Mouse (Mus musculus) neural tube, embryonic 12.5 days (tissue): Measurements from ENCODE around the gene Sptan1. TPM values are rescaled to one million over a fixed set of nuclear protein-coding genes. Genes with fewer than 3 reads are reported as not detected.
A peak's percentile ranks its signal among the peaks of the same experiment; 100 is the strongest.

Experiments used
- ATAC-seq: fragments of 200-750 bp; cut with Nextera tagmentation; 2 replicates; pipeline ENCODE4 v1.8.0; 2017; ENCODE audit warnings: low read depth, mild to moderate bottlenecking, moderate TSS enrichment, moderate library complexity; ENCODE audit not compliant: low FRiP score
- H3K27ac ChIP-seq: fragments of 300-500 bp; sonication (generic); 2 replicates; pipeline ENCODE4 v1.5.1; 2016
- H3K27me3 ChIP-seq: fragments of 300-500 bp; sonication (generic); replicated peaks from 2 replicates; pipeline ENCODE4 v1.6.1; 2016; ENCODE audit warnings: mild to moderate bottlenecking
- H3K36me3 ChIP-seq: fragments of 300-500 bp; sonication (generic); 2 replicates; pipeline ENCODE4 v1.6.1; 2016; ENCODE audit warnings: mild to moderate bottlenecking
- H3K4me1 ChIP-seq: fragments of 300-500 bp; sonication (generic); 2 replicates; pipeline ENCODE4 v1.6.1; 2016
- H3K4me2 ChIP-seq: fragments of 300-500 bp; sonication (generic); replicated peaks from 2 replicates; pipeline ENCODE4 v1.6.1; 2016; ENCODE audit warnings: mild to moderate bottlenecking
- H3K4me3 ChIP-seq: fragments of 300-500 bp; sonication (generic); 2 replicates; pipeline ENCODE4 v1.5.1; 2016
- H3K9ac ChIP-seq: fragments of 300-500 bp; sonication (generic); 2 replicates; pipeline ENCODE4 v1.6.1; 2016; ENCODE audit warnings: mild to moderate bottlenecking
- H3K9me3 ChIP-seq: fragments of 300-500 bp; sonication (generic); 2 replicates; pipeline ENCODE4 v1.6.1; 2016; ENCODE audit warnings: mild to moderate bottlenecking
- WGBS: fragments of 180-500 bp; shearing (Covaris S2); methylation state at CpG from one replicate; pipeline ENCODE4 v1.1.7; 2016; 5-methylcytosine and 5-hydroxymethylcytosine counted together
- polyA plus RNA-seq: library from polyadenylated mRNA; unstranded; fragments of >200 nt; fragmentation: Nextera tagmentation; extraction: Ambion mirVana; gene quantifications from 2 replicates; pipeline ENCODE4 v1.2.1, GENCODE M21; 2016

Gene Sptan1
- 177 and 206 TPM in 2 replicates for polyA plus RNA-seq

DNA sequence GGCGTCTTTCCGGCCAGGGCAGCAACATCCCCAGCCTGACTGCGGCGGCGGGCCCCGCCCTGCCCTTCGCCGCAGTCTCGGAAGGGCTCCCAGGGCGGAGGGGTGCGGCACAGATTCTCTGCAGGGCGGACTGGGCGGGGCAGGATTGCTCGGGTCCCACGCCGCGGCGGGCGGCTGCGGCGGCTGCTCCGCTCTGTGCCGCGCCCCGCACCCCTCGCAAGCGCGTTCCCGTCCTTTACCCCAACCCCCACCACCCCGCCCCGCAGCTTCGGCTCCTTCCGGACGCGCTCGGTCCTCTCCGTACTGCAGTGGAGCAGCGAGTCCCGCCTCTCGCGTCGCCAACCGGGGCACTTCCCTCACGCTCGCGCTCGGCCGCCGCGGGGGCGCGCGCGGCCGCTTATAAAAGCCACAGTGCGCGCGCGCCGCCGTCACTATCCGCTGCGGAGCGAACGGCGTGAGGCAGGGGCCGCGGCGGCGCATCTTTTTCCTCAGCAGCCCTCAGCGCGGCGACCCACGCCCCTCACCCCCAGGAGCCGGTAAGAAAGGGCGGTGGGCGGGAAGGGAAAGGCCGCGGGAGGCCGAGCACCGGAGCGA lies at the start of gene Sptan1:
Sptan1 (plus strand) TSS at position 311 of the 594 bp plus-strand sequence.
- peak within 1 kb of the TSS; percentile 95 for H3K4me3 ChIP-seq
- H3K36me3 ChIP-seq = peaks cover 20% of the 10 kb centered on the region
- ATAC-seq = peak; percentile 98
- H3K4me1 ChIP-seq = peaks cover 49% of the 10 kb centered on the region
- H3K4me2 ChIP-seq = peak within 1 kb of the TSS; percentile 80
- peak within 1 kb of the TSS; percentile 92 for H3K27ac ChIP-seq
- H3K27me3 ChIP-seq = no peaks in the 10 kb centered on the region
- WGBS = under 1% methylated on average over 81 of the region's 82 CpGs
- no peaks in the 10 kb centered on the region for H3K9me3 ChIP-seq
- peak within 1 kb of the TSS; percentile 97 for H3K9ac ChIP-seq

DNA sequence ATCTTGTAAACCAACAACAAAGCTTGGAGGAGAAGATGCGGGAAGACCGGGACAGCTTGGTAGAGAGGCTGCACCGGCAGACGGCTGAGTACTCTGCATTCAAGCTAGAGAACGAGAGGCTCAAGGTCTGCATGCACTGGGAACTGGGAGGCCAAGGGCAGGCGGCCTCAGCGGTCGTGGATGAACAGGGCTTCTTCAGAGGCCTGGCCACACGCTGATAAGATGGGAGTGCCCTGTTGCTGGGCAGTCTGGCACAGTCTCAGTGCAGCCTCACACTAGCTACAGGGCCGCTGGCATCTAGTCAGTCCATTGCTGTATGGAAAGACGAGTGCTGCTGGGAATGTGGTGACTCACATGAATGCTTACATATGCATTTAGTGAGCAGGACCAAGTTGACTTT lies 47.7 kb upstream of the Sptan1 start:
- H3K4me2 ChIP-seq = no peak overlapping the region
- H3K36me3 ChIP-seq = peaks cover 86% of the 10 kb centered on the region
- no peak for ATAC-seq

GRCm38 (mm10) chr2:29922011-29922410 lies 43.3 kb upstream of the Sptan1 start:
- Histone ChIP-seq H3K9ac (no peak overlapping the region), H3K4me2 (no peak overlapping the region), H3K4me3 (no peak overlapping the region), H3K27ac (no peak overlapping the region), H3K9me3 (no peaks in the 10 kb centered on the region), H3K36me3 (peaks cover 90% of the 10 kb centered on the region), H3K4me1 (no peaks in the 10 kb centered on the region), H3K27me3 (no peaks in the 10 kb centered on the region)
- no peak for ATAC-seq
- 80% methylated on average over 11 of the region's 11 CpGs for WGBS

More for the DNA sequence above, 47.7 kb upstream of the Sptan1 start:
- Histone ChIP-seq H3K27ac (no peak overlapping the region), H3K9me3 (no peaks in the 10 kb centered on the region), H3K4me1 (no peaks in the 10 kb centered on the region), H3K27me3 (no peaks in the 10 kb centered on the region), H3K9ac (no peak overlapping the region), H3K4me3 (no peak overlapping the region)
- WGBS = 92% methylated on average over 11 of the region's 11 CpGs

DNA sequence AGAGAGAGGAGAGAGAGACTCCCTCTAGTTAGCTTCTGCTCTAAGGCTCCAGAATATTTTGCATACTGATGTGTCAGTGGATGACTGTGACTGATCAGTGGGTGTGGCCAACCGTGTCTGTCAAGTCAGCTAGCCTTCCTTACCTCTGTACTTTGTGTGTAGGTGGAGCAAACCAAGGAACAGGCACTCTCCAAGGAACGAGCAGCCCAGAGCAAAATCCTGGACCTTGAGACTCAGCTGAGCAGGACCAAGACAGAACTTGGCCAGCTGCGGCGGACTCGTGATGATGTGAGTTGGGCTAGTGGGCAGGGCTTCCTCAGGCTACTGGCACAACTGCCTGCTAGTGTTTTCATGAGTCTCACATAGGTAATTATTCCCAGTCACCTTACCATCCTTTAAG lies 38.8 kb upstream of the Sptan1 start:
- no peaks in the 10 kb centered on the region for H3K9me3 ChIP-seq
- no peak overlapping the region for H3K4me2 ChIP-seq
- no peak overlapping the region for H3K4me3 ChIP-seq
- no peak overlapping the region for H3K27ac ChIP-seq
- no peaks in the 10 kb centered on the region for H3K4me1 ChIP-seq
- 94% methylated on average over 5 of the region's 5 CpGs for WGBS
- peaks cover 94% of the 10 kb centered on the region for H3K36me3 ChIP-seq
- no peaks in the 10 kb centered on the region for H3K27me3 ChIP-seq
- H3K9ac ChIP-seq = no peak overlapping the region
- no peak for ATAC-seq

DNA sequence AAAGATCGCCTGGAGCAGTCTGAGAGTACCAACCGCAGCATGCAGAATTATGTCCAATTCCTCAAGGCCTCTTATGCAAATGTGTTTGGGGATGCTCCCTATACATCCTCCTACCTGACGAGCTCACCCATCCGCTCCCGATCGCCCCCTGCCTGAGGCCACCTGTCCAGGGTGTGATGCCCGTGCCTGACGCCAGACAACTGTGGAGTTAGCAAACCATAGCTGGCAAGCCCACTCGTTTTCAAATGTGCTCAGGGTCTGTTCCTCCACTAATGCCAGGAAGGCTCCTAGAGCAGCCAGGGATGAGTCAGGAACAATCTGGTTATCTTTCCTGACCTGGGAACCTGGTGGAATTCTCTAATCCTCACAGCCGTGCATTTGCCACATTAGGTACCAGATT lies 34.9 kb upstream of the Sptan1 start:
- 91% methylated on average over 10 of the region's 10 CpGs for WGBS
- no peak for ATAC-seq
- Histone ChIP-seq H3K36me3 (peaks cover 55% of the 10 kb centered on the region), H3K4me1 (no peaks in the 10 kb centered on the region), H3K4me3 (no peak overlapping the region), H3K27ac (no peak overlapping the region), H3K9ac (no peak overlapping the region), H3K9me3 (no peaks in the 10 kb centered on the region), H3K27me3 (no peaks in the 10 kb centered on the region), H3K4me2 (no peak overlapping the region)

GRCm38 (mm10) chr2:29931194-29931593 lies 34.2 kb upstream of the Sptan1 start:
- no peak overlapping the region for H3K9ac ChIP-seq
- H3K4me1 ChIP-seq = peaks cover 6% of the 10 kb centered on the region
- H3K36me3 ChIP-seq = peaks cover 48% of the 10 kb centered on the region
- no peak overlapping the region for H3K27ac ChIP-seq
- no peak overlapping the region for H3K4me2 ChIP-seq
- H3K27me3 ChIP-seq = no peaks in the 10 kb centered on the region
- H3K9me3 ChIP-seq = no peaks in the 10 kb centered on the region
- WGBS = 91% methylated on average over 6 of the region's 6 CpGs
- ATAC-seq = no peak
- H3K4me3 ChIP-seq = no peak overlapping the region

- WGBS = 5% methylated on average over 44 of the region's 44 CpGs
- H3K9ac ChIP-seq = peak within 1 kb of the TSS; percentile 61
- H3K36me3 ChIP-seq = peaks cover 35% of the 10 kb centered on the region
- peak within 1 kb of the TSS; percentile 77 for H3K4me2 ChIP-seq
- H3K9me3 ChIP-seq = no peaks in the 10 kb centered on the region
- H3K4me1 ChIP-seq = peaks cover 7% of the 10 kb centered on the region
- no peaks in the 10 kb centered on the region for H3K27me3 ChIP-seq
- no peak within 1 kb of the TSS for H3K27ac ChIP-seq
- H3K4me3 ChIP-seq = peak within 1 kb of the TSS; percentile 90
- ATAC-seq = peak; percentile 93
Measured at GRCm38 (mm10) chr2:29934906-29935599, 30.3 kb upstream of the Sptan1 start, which contains the start of gene Gle1. Gle1 (plus strand) TSS chr2:29935426.

GRCm38 (mm10) chr2:29940073-29940472 lies 25.3 kb upstream of the Sptan1 start:
- Histone ChIP-seq H3K9me3 (no peaks in the 10 kb centered on the region), H3K4me1 (peaks cover 7% of the 10 kb centered on the region), H3K4me3 (no peak overlapping the region), H3K27me3 (no peaks in the 10 kb centered on the region), H3K4me2 (no peak overlapping the region), H3K27ac (no peak overlapping the region), H3K9ac (no peak overlapping the region), H3K36me3 (peaks cover 67% of the 10 kb centered on the region)
- 89% methylated on average over 9 of the region's 9 CpGs for WGBS
- no peak for ATAC-seq

GRCm38 (mm10) chr2:29940826-29941225 lies 24.5 kb upstream of the Sptan1 start:
- no peaks in the 10 kb centered on the region for H3K27me3 ChIP-seq
- no peak for ATAC-seq
- H3K9ac ChIP-seq = no peak overlapping the region
- H3K9me3 ChIP-seq = no peaks in the 10 kb centered on the region
- H3K4me1 ChIP-seq = peaks cover 5% of the 10 kb centered on the region
- peaks cover 74% of the 10 kb centered on the region for H3K36me3 ChIP-seq
- no peak overlapping the region for H3K4me2 ChIP-seq
- no peak overlapping the region for H3K27ac ChIP-seq
- WGBS = 93% methylated on average over 7 of the region's 7 CpGs
- H3K4me3 ChIP-seq = no peak overlapping the region

- Histone ChIP-seq H3K4me3 (no peak overlapping the region), H3K36me3 (peaks cover 87% of the 10 kb centered on the region), H3K4me1 (no peaks in the 10 kb centered on the region), H3K9me3 (no peaks in the 10 kb centered on the region), H3K27ac (no peak overlapping the region), H3K9ac (no peak overlapping the region), H3K27me3 (no peaks in the 10 kb centered on the region), H3K4me2 (no peak overlapping the region)
- WGBS = 73% methylated on average over 1 of the region's 1 CpGs
- ATAC-seq = no peak
Measured at GRCm38 (mm10) chr2:29944723-29945122, 20.6 kb upstream of the Sptan1 start.

DNA sequence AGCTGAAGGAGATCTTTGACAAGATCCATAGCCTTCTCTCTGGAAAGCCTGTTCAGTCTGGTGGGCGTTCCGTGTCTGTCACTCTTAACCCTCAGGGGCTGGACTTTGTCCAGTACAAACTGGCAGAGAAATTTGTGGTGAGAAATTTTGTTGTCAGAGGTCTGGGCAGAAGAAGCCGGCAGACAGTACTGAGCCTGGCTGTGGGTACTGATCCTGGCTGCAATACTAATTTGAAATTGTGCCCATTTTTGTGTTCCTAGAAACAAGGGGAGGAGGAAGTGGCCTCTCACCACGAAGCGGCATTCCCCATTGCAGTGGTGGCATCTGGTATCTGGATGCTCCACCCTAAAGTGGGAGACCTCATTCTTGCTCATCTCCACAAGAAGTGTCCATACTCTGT lies 16.5 kb upstream of the Sptan1 start:
- Histone ChIP-seq H3K9ac (no peak overlapping the region), H3K27ac (no peak overlapping the region), H3K4me2 (no peak overlapping the region), H3K9me3 (no peaks in the 10 kb centered on the region), H3K4me3 (no peak overlapping the region), H3K27me3 (no peaks in the 10 kb centered on the region), H3K4me1 (no peaks in the 10 kb centered on the region), H3K36me3 (peaks cover 82% of the 10 kb centered on the region)
- no peak for ATAC-seq
- WGBS = 97% methylated on average over 5 of the region's 5 CpGs

- WGBS = 96% methylated on average over 7 of the region's 7 CpGs
- no peak for ATAC-seq
- H3K36me3 ChIP-seq = peaks cover 39% of the 10 kb centered on the region
- H3K4me3 ChIP-seq = no peak overlapping the region
- H3K9ac ChIP-seq = no peak overlapping the region
- H3K27ac ChIP-seq = no peak overlapping the region
- H3K9me3 ChIP-seq = no peaks in the 10 kb centered on the region
- H3K4me1 ChIP-seq = peaks cover 18% of the 10 kb centered on the region
- no peaks in the 10 kb centered on the region for H3K27me3 ChIP-seq
- H3K4me2 ChIP-seq = no peak overlapping the region
Measured at GRCm38 (mm10) chr2:29961246-29961645, 4.1 kb upstream of the Sptan1 start.
